ENCODE assay signal across 24 mouse cellular contexts in genomic region chr2:126778806-126779205, GRCm38 (mm10). TPM values are rescaled to one million over a fixed set of nuclear protein-coding genes. Genes with fewer than 3 reads are reported as not detected.
"Had no signal": no experiment of that assay in that cellular context is flagged by ENCODE, and none has a peak within 500 bp of the region (broad histone marks: within the 10 kb centered on the region; RNA-seq: fewer than 3 reads in every experiment).

No protein-coding gene starts in this region.

- DNase-seq: gastrocnemius, postnatal 14 days; gastrocnemius, postnatal 36 days; heart, adult 2 months; heart, postnatal 14 days; heart, postnatal 36 days; kidney, adult 18-20 months; kidney, postnatal 14 days; layer of hippocampus, adult 9-11 months; layer of hippocampus, postnatal 36 days; left cerebral cortex, postnatal 4 days; liver, embryonic 13.5 days had no signal

- H3K36me3 ChIP-seq: heart, embryonic 13.5 days; heart, embryonic 15.5 days; hindbrain, embryonic 13.5 days; hindbrain, embryonic 15.5 days; limb, embryonic 13.5 days; limb, embryonic 15.5 days; liver, embryonic 13.5 days; liver, embryonic 15.5 days had no signal

- ATAC-seq: hindbrain, postnatal 0 days; intestine, embryonic 16.5 days had no signal

- H3K4me1 ChIP-seq: heart, embryonic 13.5 days; heart, embryonic 15.5 days; hindbrain, embryonic 13.5 days; hindbrain, embryonic 15.5 days; limb, embryonic 13.5 days; limb, embryonic 15.5 days; liver, embryonic 13.5 days; liver, embryonic 15.5 days had no signal

- H3K4me3 ChIP-seq: heart, adult 2 months; heart, embryonic 13.5 days; heart, embryonic 15.5 days; hindbrain, embryonic 13.5 days; hindbrain, embryonic 15.5 days; limb, embryonic 13.5 days; limb, embryonic 15.5 days; liver, embryonic 13.5 days; liver, embryonic 15.5 days had no signal

- H3K9ac ChIP-seq: heart, embryonic 13.5 days; heart, embryonic 15.5 days; hindbrain, embryonic 13.5 days; hindbrain, embryonic 15.5 days; limb, embryonic 13.5 days; limb, embryonic 15.5 days; liver, embryonic 13.5 days; liver, embryonic 15.5 days had no signal

- H3K4me2 ChIP-seq: heart, embryonic 11.5 days; heart, embryonic 13.5 days; heart, embryonic 15.5 days; hindbrain, embryonic 13.5 days; hindbrain, embryonic 15.5 days; limb, embryonic 13.5 days; limb, embryonic 15.5 days; liver, embryonic 13.5 days; liver, embryonic 15.5 days had no signal

- H3K27ac ChIP-seq: heart, adult 2 months; heart, embryonic 13.5 days; heart, embryonic 15.5 days; hindbrain, embryonic 13.5 days; hindbrain, embryonic 15.5 days; hindbrain, postnatal 0 days; kidney, postnatal 0 days; limb, embryonic 13.5 days; limb, embryonic 15.5 days; liver, embryonic 13.5 days; liver, embryonic 15.5 days had no signal

- H3K9me3 ChIP-seq: heart, embryonic 13.5 days; heart, embryonic 15.5 days; hindbrain, embryonic 13.5 days; hindbrain, embryonic 15.5 days; limb, embryonic 13.5 days; limb, embryonic 15.5 days; liver, embryonic 13.5 days; liver, embryonic 15.5 days had no signal

- H3K27me3 ChIP-seq: heart, embryonic 13.5 days; heart, embryonic 15.5 days; hindbrain, embryonic 13.5 days; hindbrain, embryonic 15.5 days; limb, embryonic 13.5 days; limb, embryonic 15.5 days; liver, embryonic 13.5 days; liver, embryonic 15.5 days had no signal

RNA-seq across cellular contexts. Expression of gene Usp50, which starts 4.5 kb away (rescaled TPM):
- total RNA-seq: gastrocnemius, adult 8-10 months; heart, adult 2 months; heart, postnatal 36 days; left cerebral cortex, postnatal 10 days; left cerebral cortex, postnatal 4 days had no signal
